Mouse (Mus musculus): ENCODE results near the gene Rbfox1.

Rbfox1 gene

DNA sequence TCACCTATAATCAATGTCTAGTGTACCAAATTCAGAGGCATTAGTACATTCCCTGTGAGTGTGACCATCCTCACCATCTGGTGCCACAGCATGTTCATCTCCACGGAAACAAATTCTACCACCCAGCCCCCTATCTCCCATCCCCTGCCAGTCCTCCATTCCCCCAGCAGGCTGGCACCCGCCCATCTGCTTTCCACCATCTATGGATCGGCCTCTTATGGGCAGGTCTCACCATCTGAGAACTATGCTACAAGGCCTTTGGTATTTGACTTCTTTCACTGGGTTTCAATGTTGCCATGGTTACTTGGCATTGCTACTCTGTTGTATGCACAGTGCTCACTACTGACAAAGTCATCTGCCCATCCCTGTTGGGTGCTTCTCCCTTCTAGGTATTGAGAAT, 1340.8 kb downstream of the Rbfox1 start:
- no peak for DNase-seq (ENCODE audit: low spot score in 2 of 2)

DNA sequence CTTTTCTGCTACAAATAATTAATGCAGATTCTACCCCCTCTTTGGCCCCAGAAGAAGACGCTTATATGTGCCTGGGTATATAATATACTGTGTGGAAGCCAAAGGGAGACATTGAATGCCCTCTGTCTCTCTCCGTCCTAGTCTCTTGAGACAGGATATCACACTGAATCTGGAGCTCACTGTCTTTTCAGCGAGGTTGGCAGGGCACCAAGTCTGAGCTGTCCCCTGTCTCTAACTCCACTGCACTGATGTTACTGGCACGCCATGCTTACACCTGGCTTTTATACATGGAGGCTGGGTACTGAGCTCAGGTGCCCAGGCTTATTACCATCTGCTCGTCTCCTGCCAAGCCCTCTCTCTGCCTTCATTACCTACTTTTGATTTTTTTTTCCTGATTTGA, 1343.1 kb downstream of the Rbfox1 start:
- no peak for DNase-seq (ENCODE audit: low spot score in 2 of 2)

DNA sequence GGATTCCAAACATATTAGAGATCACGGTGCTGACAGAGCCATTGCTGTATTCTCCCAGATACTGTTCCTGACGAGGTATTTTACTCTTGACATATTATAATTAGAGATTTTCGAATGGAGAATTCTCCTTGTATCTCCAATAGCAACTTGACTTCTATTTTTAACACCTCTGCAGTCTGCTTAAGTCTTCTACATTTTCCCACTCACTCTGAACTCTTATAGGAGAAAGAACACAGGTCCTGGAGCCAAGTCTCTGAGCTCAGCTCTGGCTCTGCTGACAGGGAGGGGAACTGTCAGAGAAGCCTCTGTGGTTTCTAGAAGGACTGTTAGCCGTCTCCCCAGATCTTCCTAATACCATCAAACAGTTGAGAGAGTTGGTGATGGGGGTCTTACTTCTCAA, 1344.1 kb downstream of the Rbfox1 start:
- no peak for DNase-seq (ENCODE audit: low spot score in 2 of 2)

DNA sequence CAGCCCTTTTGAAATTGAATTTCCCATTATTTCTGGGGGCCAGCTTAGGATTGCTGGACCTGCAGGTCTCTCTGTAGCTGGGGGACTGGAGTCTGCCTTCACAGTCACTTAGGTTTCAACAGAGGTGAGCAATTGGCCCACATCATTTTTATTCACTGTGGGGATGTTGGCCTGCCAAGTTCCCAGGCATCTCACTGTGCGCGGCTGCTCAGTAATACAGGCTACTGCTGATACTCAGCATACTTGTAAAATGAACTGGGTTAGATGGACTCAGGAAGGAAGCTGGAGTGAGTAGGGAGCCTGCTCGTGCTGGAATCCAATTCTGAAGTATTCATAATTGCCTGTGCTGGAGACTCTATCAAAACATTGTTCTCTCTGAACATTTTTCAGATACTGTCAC, 1356.5 kb downstream of the Rbfox1 start:
- DNase-seq (ENCODE audit: low spot score in 2 of 2), result no peak

DNA sequence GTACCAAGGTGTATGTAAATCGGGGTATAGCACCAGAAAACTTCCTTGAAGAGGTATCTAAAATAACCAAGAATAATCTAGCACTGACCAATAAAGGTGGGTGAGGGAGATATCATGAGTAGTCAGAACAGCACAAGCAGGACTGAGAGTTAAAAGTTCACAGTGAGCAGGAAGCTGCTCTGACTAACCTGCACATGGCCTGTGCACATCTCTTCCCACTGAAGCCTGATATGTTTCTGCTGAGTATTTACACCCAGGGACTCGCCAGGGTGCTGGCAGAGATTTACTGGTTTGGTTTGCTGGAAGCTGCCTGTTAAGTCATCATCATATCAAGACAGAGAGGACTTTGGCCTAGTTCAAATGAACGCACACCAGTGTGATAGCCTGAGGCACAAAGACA, 1357.3 kb downstream of the Rbfox1 start:
- no peak for DNase-seq (ENCODE audit: low spot score in 2 of 2)

DNA sequence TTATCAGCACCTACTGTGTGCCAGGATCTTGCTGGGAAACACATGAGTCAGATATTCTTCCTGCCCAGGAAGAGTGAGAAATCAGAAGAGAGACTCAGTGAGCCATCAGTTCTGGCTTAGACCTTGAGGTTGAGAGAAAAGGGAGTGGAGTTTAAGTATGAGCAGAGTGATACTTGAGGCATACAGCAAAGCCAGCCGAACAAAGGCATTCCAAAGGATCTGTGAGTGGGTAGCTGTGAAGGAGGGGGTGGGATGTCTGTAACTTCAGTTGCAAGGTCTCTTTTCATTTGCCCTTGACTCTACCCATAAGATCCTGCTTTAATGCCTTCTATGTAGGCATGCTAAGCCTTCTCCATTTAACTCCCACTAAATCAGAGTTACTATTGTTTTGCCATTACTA, 1359.2 kb downstream of the Rbfox1 start:
- no peak for DNase-seq (ENCODE audit: low spot score in 2 of 2)

DNA sequence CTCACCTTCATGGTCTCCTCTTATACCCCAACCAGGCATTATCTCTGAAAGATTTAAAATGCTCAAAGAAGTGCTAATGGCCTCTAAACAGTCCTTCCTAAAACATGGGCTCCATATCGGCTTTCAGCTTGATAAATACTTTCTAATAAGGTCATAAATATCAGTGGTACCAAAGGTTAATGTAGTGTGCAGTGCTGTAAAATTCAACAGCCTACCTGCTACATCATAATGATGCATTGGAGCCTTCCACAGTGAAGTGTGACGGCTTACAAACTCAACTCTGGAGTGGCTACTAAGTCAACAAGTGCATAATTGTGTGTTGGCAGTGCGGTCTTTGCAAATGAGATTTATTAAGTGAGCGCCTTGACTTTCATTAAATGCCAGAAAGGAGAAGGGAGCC, 1366.5 kb downstream of the Rbfox1 start:
- no peak for DNase-seq (ENCODE audit: low spot score in 2 of 2)

DNA sequence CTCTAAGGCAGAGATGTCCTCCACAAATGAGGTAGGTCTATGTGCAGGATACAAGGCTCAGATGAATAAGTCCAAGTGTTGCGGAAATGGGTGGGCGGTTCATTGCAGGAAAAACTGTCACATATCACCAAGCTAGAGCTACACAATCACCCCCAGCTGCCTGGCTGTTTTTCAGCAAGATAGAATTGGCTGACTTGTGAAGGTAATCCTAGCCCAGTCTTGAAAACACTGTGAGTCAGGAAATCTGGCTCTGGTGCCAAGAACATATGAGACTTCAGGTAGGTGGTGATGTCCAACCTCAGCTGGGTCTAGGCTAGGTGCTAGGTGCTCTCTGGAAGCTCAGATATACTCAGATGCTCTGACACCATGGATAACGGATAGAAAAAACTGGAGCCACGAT, 1372.2 kb downstream of the Rbfox1 start:
- no peak for DNase-seq (ENCODE audit: low spot score in 2 of 2)

DNA sequence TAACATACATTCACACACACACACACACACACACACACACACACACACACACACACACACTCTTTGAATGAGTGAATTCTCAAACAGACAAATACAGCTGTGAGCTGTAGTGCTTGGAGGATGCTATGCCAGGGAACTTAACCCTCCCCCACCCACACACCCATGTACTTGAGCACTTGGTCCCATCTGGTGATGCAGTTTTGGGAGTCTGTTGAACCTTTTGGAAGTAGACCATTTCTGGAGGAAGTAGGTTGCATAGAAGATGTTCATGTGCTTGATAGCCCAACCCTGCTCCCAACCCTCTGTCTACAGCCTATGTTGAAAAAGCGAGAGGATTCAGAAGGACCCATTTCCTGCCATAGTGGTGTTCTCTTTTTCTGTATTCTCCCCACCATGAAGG, 1378.1 kb downstream of the Rbfox1 start:
- DNase-seq (ENCODE audit: low spot score in 2 of 2), result no peak

DNA sequence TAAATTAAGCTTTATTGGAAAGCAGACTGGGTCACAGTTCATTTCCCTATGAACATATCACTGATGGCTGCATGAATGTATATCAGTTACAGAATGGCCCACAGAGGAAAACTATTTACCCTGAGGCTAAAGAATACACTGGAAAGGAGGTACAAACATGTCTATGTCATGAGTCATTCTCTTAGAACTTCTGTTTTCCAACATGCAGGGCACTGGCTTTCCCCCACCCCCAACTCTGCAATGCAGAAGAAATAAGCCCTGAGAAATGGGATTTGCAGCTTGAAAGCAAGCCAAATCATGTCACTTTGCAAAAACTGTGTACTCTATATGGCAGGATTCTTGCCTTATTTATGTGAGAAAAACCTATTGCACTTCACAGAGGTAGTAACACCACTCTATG, 1380.6 kb downstream of the Rbfox1 start:
- DNase-seq (ENCODE audit: low spot score in 2 of 2), result no peak

DNA sequence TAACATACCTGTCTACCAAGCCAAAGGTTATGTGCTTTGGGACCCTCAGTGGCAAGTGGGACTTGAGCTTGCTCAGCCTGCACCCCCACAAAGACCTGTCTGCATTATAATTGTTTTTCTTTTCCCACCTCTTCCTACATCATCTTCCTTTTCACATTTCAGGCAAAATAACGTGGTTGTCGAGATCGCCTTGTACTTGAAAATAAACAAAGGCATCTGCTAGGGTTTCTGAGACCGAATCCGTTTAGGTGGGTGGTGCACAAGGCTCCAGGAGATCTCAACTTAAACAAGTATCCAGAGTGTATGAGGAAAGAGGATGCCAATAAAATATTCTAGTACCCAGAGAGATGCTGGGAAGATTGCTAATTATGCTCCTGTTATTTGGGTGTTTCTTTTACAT, 1390.3 kb downstream of the Rbfox1 start:
- no peak for DNase-seq (ENCODE audit: low spot score in 2 of 2)

DNA sequence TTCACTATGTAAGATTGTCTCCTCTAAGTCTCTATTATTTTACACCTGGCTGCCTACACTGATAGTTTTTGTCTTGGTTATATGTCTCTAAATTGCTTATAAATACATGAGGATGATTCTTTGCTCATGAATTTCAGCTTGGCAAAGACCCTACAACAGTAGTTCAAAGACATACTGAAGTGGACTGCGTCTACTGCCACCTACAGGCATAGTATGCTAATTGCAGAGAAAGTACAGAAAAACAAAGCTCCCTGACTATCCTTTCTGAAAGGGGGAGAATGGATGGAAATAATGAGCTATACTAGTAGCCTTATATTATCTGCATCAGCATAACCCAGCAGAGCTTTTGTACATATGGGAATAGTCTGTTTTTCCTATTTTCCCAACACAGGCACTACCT, 1390.7 kb downstream of the Rbfox1 start:
- no peak for DNase-seq (ENCODE audit: low spot score in 2 of 2)

DNA sequence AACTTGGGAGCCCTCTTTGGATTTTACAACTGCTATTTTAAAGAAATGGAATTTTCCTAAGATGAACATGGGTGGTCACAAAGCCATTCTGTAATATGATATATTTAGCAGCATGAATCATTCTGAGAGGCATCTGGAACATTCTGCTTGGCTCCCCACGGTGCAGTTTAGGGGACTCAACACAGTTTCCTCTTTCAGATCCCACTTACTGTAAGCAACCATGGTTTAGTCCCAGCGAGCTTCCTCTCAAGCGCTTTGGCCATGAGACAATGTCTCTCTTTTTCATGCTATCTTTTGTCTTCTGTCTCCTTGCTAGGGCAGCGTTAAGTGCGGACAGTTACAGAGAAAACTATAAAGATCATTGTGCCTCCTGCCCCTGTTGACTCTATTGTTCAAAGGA, 1394.4 kb downstream of the Rbfox1 start:
- no peak for DNase-seq (ENCODE audit: low spot score in 2 of 2)

DNA sequence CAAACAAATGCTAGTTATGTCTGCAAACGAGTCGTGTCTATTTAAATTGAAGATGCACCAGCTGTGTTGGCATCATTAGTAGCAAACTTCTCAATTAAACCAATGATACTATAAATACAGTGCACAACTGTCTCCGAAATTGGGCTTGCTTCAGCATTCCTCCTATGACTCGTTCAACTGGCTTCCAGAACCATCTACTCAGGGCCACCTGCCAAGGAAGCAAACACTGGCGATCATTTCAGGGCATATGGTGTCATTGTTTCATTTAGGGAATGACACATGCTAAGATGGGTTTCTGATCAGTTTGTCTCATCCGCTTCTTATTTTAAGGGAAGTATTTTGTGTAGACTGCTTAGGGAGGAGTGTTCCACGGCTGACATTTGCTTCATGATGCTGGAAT, 1397.1 kb downstream of the Rbfox1 start:
- no peak for DNase-seq (ENCODE audit: low spot score in 2 of 2)

DNA sequence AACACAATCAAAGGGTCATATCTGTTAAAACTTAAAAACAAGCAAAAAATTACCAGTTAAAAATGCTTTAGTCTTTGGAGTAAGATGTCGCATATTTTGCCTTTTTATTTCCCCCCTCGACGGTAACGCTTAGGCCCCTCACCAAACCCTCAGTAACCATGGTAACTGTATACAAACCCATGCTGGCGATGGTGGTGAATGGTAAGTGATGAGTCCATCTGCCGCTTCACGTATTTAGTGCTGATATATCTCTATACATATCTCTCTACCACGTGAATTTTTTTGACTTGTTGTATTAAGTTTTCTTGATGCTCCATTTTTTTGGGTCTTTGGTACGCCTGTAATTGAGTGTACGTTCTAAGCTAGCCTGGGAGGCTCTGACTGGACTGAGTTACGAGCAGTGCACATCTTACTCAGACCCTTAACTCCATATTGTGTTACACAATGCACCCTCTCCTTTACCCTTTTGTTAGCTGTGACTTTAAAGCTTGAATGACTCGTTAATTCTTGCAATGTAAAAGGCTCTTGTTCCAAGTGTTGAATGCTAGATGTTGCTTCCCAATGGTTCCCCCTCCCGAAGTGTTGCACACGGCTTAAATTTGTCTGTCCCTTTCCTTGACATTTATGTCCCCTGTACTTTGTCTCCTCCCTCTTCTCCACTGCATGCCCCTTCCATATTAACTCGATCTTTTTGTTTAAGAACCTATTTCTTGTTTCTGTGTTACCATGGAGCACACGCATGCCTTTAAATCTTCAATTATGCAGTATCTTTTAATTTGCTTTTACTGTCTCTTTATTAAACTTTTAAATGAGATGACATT, 1408.0 kb downstream of the Rbfox1 start:
- no peak for DNase-seq (ENCODE audit: low spot score in 2 of 2)

DNA sequence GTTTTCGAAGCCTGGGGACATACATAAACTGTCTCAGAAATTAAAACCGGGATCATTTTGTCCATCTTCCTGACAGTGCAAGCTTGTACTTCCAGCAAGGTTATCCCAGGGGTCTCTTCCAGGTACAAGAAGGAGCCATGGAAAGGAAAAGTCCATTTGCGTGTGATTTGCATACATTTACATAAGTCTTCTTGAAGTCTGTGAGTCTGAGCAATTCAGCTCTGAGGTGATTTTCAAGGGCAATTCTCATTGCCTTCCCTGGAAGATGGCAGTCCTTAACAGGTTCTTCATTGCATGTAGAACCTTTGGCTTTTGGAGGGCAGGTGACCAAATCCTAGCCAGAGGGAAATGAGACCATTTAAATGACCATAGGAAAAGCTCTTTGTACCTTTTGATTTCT, 1417.3 kb downstream of the Rbfox1 start:
- no peak for DNase-seq (ENCODE audit: low spot score in 2 of 2)

DNA sequence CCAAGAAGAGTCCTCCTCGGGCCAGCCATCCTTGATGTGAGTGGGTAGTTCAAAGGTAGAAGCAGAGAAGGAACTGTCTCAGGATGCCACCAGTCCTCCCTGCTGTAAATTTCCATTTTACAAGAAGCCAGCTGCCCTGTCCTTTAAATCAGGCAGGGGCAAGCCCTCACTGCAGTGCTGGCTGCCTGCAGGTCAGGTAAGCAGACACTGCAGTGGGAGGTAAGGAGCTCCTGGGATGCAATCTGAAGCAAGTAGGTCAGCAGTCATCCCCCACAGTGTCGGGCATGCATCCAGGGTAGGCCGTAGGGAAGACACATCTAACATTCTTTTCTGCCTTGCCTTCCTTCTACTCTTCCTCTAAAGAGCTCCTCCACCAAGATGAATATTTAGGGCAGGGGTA, 1444.0 kb downstream of the Rbfox1 start:
- no peak for DNase-seq (ENCODE audit: low spot score in 2 of 2)

DNA sequence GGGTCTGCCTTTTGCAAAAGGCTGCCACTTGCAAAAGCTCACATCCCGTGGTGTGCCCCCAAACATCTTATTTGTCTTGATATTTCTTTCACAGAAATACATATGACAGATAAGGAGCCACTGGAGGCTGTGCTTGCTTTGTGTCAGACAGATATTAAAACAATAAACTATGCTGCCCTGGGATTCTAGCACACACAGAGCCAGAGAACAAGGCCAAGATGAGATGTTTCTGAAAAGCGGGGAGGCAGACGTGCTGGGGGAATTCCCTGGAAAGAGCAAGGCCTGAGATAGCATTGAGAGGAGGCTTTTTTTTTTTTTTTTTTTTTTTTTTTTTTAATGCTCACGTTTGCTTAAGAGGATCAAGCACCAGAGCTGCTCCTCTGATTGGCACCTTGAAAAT, 1456.0 kb downstream of the Rbfox1 start:
- DNase-seq (ENCODE audit: low spot score in 2 of 2), result no peak

DNA sequence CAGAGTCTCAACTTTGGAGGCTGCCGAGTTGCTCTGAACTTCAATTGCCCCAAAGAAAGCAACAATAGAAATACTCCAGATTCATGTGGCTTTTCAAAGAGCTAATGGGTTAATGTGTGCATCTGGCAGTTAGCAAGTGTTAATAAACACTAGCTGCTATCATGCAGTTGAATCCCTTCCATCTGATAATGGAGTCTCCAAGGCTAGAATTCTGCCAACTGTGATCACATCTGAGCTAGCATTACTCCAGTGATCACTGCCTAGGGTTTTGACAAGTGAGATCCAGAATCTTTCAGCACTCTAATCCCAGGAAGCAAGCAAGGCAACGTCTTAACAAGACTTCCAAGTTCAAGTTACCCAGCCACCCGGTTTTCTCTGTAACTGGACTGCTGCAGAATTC, 1460.1 kb downstream of the Rbfox1 start:
- no peak for DNase-seq (ENCODE audit: low spot score in 2 of 2)

DNA sequence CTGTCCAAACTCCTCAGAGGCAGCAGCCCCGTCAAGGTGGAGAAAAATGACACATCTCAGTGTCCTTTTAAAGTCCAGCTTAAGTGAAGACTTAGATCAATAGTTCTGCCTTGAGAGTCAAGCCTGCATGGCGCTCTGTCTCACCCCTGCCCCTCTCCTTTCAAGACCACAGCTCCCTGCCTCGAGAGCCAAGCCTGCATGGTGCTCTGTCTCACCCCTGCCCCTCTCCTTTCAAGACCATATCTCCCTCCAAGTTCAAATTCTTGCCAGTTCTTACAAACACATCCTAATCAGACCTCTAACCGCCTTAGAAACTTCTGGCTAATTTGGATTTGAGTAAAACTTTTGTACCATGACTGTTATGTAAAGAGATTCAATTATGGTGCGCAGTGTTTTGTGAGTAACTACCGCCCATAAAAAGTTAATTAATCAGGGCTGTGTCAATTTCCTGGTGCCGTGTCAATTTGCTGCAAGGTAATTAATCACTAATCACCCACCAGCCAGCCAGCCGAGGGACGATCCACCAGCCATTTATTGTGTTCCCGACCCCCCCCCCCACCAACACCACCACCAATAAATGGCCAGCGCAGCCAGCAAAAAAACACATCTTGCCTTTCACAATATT, 1461.0 kb downstream of the Rbfox1 start:
- DNase-seq (ENCODE audit: low spot score in 2 of 2), result no peak

DNA sequence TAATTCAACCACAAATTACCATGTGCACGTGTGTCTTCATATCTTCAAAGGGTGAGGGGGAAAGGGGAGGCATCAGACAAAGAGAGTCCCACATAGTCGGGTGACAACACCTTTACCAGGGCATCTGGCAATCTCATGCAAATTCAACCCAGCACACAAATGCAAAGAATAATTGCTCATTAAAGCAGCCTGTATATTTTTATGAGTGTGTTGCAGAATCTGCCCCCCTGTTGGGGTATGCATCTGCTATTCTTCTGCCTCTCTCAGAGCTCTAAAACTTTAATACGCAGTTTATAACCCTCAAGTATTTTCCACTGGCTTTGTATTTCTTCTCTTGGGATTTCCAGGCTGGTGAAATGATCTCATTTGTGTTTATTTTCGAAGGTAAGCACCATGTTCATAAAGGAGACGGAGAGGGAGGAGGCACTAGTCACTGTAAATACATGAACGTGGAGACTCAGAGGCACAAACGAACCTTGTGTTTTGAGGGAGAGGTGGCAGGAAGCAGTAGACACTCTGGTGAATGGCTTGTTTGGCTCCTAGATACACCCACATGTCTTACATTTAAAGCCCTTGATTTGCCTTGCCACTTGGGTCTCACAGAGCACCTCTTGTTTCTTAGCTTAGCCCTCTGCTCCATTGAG, 1462.5 kb downstream of the Rbfox1 start:
- no peak for DNase-seq (ENCODE audit: low spot score in 2 of 2)

DNA sequence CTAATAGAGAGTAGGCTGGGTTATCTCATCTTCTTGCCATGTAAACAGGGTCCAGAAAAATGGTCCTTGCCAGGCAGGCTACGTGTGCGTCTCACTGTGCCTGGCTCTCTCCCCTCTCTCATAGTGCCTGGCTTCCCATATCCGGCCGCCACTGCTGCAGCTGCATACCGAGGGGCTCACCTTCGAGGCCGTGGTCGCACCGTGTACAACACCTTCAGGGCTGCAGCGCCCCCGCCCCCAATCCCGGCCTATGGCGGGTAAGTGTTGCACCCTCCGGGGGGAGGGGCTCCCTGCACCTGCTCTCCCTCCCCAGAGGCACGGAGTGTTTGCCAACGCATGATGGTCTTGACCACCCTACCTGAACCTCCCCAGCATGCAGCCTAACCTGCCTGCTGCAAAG, 1467.7 kb downstream of the Rbfox1 start:
- no peak for DNase-seq (ENCODE audit: low spot score in 2 of 2)

DNA sequence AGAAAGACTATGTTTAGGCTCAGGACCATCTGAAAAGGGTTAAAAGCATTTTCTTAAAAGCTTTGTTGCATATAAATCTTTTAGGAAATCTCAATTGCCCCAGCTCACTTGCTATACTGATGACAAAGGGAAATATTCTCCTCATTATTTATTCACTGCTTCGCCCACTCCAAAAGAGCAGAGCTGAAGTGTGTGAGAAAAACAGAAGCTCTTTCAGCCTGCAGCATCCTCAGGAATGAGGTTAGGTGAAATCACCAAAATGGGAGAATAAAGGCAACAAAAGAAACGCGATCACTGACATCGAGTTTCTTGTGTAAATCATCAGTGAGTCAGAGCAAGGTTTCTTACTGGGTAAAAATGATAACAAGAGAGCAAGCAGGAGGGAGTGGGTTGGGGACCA, 1469.0 kb downstream of the Rbfox1 start:
- DNase-seq (ENCODE audit: low spot score in 2 of 2), result no peak
